Mouse (Mus musculus) kidney, embryonic 16.5 days (tissue): ENCODE results near the gene Atp4b. TPM values are rescaled to one million over a fixed set of nuclear protein-coding genes. Genes with fewer than 3 reads are reported as not detected.
"Not testable (repeated sequence)": the region's sequence is repeated elsewhere in the genome, so short reads cannot be mapped to it uniquely, and the experiment has no call there.

Experiments used
- ATAC-seq: fragments of 200-750 bp; cut with Nextera tagmentation; 2 replicates; pipeline ENCODE4 v1.8.0; 2017; ENCODE audit warnings: moderate TSS enrichment; ENCODE audit not compliant: low FRiP score, low TSS enrichment
- H3K27ac ChIP-seq: fragments of 300-500 bp; sonication (generic); 2 replicates; pipeline ENCODE4 v1.5.1; 2014; ENCODE audit warnings: low read length
- H3K27me3 ChIP-seq: fragments of 300-500 bp; sonication (generic); 2 replicates; pipeline ENCODE4 v1.6.1; 2014; ENCODE audit warnings: low read length, control low read depth, mixed read lengths; ENCODE audit not compliant: insufficient read depth
- H3K36me3 ChIP-seq: fragments of 300-500 bp; sonication (generic); 2 replicates; pipeline ENCODE4 v1.6.1; 2014; ENCODE audit warnings: low read length, control low read depth, mixed read lengths; ENCODE audit not compliant: insufficient read depth
- H3K4me1 ChIP-seq: fragments of 300-500 bp; sonication (generic); 2 replicates; pipeline ENCODE4 v1.6.1; 2014; ENCODE audit warnings: low read length, control low read depth, mixed read lengths; ENCODE audit not compliant: insufficient read depth
- H3K4me2 ChIP-seq: fragments of 300-500 bp; sonication (generic); replicated peaks from 2 replicates; pipeline ENCODE4 v1.6.1; 2014; ENCODE audit warnings: low read depth, low read length
- H3K4me3 ChIP-seq: fragments of 300-500 bp; sonication (generic); 2 replicates; pipeline ENCODE4 v1.5.1; 2014; ENCODE audit warnings: mild to moderate bottlenecking, low read length
- H3K9ac ChIP-seq: fragments of 300-500 bp; sonication (generic); replicated peaks from 2 replicates; pipeline ENCODE4 v1.6.1; 2014; ENCODE audit warnings: low read length
- H3K9me3 ChIP-seq: fragments of 300-500 bp; sonication (generic); 2 replicates; pipeline ENCODE4 v1.6.1; 2016; ENCODE audit warnings: low read length, control low read depth
- WGBS: fragments of 180-500 bp; shearing (Covaris S2); extraction: QIAGEN DNeasy Blood & Tissue Kit; methylation state at CpG from one replicate; pipeline ENCODE4 v1.1.7; 2014; 5-methylcytosine and 5-hydroxymethylcytosine counted together
- polyA plus RNA-seq: library from polyadenylated mRNA; unstranded; fragments of >200 nt; fragmentation: Nextera tagmentation; extraction: Ambion mirVana; gene quantifications from 2 replicates; pipeline ENCODE4 v1.2.1, GENCODE M21; 2015

The Atp4b gene
- polyA plus RNA-seq, 1 experiment from 2014 or later, result not detected

DNA sequence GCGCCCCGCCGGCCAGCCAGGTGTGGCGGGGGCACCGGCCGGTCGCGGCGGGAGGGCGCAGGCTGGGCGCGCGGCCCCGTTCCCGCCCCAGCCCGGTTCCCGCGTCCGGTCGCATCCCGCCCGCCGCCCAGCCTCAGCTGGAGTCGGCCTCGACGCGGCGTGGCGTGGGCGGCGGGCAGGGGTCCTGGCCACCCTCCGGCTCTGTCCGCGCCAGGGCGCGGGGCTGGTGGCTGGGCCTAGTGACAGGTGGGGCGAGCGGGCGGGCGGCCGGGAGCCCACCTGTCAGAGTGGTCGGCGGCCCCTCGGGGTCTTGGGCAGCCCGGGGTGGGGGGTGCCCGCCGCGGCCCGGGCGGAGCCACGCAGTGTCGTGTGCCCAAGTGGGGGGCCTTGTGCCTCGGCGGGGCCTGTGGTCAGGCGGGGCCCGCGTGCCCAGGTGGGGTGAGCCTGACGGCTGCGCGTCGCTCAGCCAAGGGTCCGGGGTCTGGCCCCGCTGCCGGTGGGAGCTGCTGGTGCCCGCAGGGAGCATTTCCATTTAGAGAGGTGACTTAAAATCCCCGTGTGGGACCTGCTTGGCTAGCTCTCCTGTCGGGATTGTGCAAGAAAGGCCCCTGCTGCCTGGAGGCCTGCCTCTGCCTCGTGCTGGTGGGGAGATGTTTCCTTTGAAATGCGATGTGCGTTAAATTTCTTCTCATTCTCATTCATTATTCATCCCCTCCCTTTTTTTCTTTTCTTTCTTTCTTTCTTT, 57.6 kb downstream of the Atp4b start:
- ATAC-seq, result peak; percentile 76
- Histone ChIP-seq H3K36me3 (peaks cover 28% of the 10 kb centered on the region), H3K9ac (peak overlapping the region; percentile 98), H3K4me1 (peaks cover 19% of the 10 kb centered on the region), H3K27ac (peak overlapping the region; percentile 76), H3K4me3 (peak overlapping the region; percentile 81), H3K4me2 (peak overlapping the region; percentile 81), H3K27me3 (no peaks in the 10 kb centered on the region), H3K9me3 (no peaks in the 10 kb centered on the region)
- 0% methylated on average over 46 of the region's 70 CpGs for WGBS

DNA sequence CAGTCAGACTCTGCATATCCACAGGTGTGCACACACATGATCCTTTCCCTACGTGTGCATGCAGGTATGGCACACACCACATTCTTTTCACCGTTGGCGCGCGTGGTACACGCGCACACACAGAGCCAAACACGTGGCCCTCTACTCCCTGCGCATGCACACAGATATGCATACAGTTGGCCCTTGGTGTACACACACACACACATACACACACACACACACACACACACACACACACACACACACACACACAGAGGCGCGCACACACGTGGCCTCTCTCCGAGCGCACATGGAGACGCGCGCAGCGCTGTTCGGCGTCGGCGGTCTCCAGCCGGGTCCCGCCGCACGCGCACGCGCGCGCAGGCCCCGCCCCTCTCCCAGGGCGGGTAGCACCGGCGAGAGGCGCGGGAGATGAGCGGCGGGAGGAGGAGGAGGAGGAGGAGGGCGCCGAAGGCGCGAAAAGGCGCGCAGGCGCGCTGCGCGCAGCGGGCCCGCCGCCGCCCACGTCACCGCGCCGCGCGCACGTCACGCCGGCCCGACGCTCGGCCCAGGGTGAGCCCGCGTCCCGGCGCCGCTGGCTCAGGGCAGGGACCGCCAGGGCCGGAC, 58.3 kb downstream of the Atp4b start, which contains the start of gene Tfdp1:
Gene Tfdp1, plus strand, starts transcription at position 497 of the 606 bp plus-strand sequence.
- peak; percentile 95 for ATAC-seq
- H3K36me3 ChIP-seq, result peaks cover 21% of the 10 kb centered on the region
- H3K9me3 ChIP-seq, result no peaks in the 10 kb centered on the region
- WGBS, result 2% methylated on average over 33 of the region's 72 CpGs
- H3K4me1 ChIP-seq, result peaks cover 19% of the 10 kb centered on the region
- H3K4me2 ChIP-seq, result peak within 1 kb of the TSS; percentile 81
- H3K4me3 ChIP-seq, result peak within 1 kb of the TSS; percentile 81
- peak within 1 kb of the TSS; percentile 98 for H3K9ac ChIP-seq
- peak within 1 kb of the TSS; percentile 76 for H3K27ac ChIP-seq
- H3K27me3 ChIP-seq, result no peaks in the 10 kb centered on the region

DNA sequence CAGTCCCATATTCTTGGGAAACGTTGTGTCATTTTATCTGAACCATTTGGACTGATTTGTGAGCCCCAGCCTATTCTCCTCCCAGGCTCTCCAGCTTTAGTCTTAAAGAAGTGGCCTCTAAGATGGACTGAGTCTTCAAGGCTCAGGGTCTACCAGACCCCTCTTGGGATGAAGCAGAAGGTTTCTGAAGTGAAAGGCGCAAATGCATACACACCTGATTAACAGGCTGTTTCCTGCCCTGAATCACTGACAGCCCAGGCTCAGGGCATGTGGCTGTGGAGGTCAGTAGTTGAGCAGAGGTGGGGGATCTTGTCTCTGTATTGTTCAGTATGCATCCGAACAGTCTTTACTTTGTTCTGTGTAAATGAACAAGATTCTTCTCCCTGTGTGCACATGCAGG, 58.9 kb downstream of the Atp4b start:
- no peak for ATAC-seq
- H3K9me3 ChIP-seq, result no peaks in the 10 kb centered on the region
- 61% methylated on average over 3 of the region's 3 CpGs for WGBS

DNA sequence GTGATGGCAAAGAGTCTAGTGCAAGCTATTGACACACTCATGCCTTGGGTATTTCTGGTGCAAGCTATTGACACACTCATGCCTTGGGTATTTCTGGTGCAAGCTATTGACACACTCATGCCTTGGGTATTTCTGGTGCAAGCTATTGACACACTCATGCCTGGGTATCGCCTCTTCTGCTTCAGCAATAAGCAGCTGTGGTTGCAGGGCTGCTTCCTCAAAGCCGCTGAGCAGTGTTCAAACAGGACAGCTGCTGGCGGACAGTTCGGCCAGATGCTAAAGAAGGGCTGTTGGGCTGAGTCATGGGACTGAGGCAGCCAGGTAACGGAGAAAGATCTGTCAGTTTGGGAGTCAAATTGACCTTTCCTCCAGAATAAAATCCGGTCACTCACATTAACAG, 59.4 kb downstream of the Atp4b start:
- not testable (repeated sequence) for H3K27me3 ChIP-seq, H3K27ac ChIP-seq, ATAC-seq, H3K4me3 ChIP-seq, H3K9ac ChIP-seq, H3K4me2 ChIP-seq, H3K9me3 ChIP-seq
- H3K36me3 ChIP-seq, result peaks cover 10% of the 10 kb centered on the region; the same call in 1 of the 2 replicates
- H3K4me1 ChIP-seq, result peaks cover 19% of the 10 kb centered on the region
- 88% methylated on average over 6 of the region's 6 CpGs for WGBS

More for the DNA sequence above, 58.9 kb downstream of the Atp4b start:
- no peak overlapping the region for H3K27ac ChIP-seq
- H3K27me3 ChIP-seq, result no peaks in the 10 kb centered on the region
- peaks cover 19% of the 10 kb centered on the region for H3K4me1 ChIP-seq
- peak overlapping the region; percentile 98; the same call in 1 of the 2 replicates for H3K9ac ChIP-seq
- peak overlapping the region; percentile 81 for H3K4me2 ChIP-seq
- H3K4me3 ChIP-seq, result no peak overlapping the region
- H3K36me3 ChIP-seq, result peaks cover 15% of the 10 kb centered on the region

Other genes starting within 250 kb of the Atp4b start
- 308 and 374 TPM in 2 replicates for gene Lamp1, start 237.7 kb downstream of the Atp4b start, polyA plus RNA-seq
- 22.5 and 23.6 TPM in 2 replicates for gene Grtp1, start 196.2 kb downstream of the Atp4b start, polyA plus RNA-seq
- gene Adprhl1, start 142.7 kb downstream of the Atp4b start, polyA plus RNA-seq, result 0.16 and 0.46 TPM in 2 replicates
- 29.2 and 29.4 TPM in 2 replicates for gene Dcun1d2, start 108.7 kb downstream of the Atp4b start, polyA plus RNA-seq
- 55.8 and 56.2 TPM in 2 replicates for gene Tmco3, start 108.6 kb downstream of the Atp4b start, polyA plus RNA-seq
- 159 TPM in 2 replicates for gene Tfdp1, start 58.1 kb downstream of the Atp4b start, polyA plus RNA-seq
- not detected in 2 replicates for gene Grk1, start 8.3 kb upstream of the Atp4b start, polyA plus RNA-seq
- gene Tmem255b, start 38.4 kb upstream of the Atp4b start, polyA plus RNA-seq, result 0.95 and 1.4 TPM in 2 replicates
- gene Gas6, start 97.7 kb upstream of the Atp4b start, polyA plus RNA-seq, result 70.1 and 76.9 TPM in 2 replicates
- not detected in 2 replicates for gene 1700029H14Rik, start 165.6 kb upstream of the Atp4b start, polyA plus RNA-seq